Mouse (Mus musculus): ENCODE measurements around the gene Cntrob.
A peak's percentile ranks its signal among the peaks of the same experiment; 100 is the strongest.

Gene Cntrob

DNA sequence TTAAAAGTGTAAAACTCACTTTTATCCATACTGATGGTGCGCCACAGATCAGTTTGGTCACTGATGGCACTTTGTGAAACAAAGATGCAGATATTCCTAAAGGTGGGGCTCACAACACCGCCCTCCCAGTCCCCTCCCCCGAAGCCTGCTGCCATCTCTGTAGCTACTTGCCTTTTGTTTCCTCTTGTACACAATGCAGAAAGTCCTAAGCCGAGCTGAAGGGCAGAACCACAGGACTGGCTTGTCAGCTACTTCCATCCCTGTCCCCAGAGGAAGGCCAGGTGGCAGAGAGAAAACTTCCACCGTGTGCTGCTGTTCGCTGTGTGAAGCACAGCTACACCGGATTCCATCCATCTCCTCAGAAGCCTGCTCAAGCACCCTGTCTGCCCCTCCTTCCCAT lies 25.3 kb downstream of the Cntrob start:
- no peak for DNase-seq (ENCODE audit: low spot score)

DNA sequence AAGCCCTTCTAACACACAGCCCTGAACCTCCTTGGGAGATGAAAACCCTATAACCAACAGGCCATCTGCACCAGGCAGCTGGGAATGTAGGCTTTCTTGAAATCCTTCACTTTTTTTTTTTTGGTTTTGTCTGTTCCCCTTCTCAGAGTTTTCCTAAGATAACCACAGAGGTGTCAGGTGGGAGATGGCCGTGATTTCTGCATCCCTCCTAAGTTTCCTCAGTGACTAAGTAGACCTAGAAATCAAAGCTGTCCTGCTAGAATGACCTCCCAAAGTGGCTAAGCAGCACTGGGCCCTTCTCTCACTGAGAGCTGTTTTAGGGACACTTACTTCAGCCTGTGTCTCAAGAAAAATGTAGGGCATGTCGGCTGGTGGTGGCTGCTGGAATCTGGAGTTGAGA lies 25.8 kb downstream of the Cntrob start:
- DNase-seq (ENCODE audit: low spot score): no peak

DNA sequence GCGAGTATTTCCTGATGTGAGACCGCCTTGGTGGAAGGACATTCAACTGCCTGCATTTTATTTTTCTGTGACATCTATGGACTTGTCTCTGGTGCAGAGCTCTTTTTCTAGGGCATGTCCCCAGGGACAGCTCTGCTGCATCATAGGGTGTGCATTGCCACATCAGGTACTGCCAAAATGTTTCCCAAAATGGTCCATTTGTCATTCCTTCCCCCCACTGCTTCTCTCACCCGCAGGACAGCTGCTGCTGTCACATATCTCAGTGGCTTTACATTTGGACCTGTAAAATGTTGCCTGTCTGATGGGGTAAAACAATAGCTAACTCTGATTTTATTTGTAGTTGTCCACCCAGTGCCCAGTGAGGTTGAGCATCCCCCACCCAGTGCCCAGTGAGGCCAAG lies 28.3 kb downstream of the Cntrob start:
- no peak for DNase-seq (ENCODE audit: low spot score)

GRCm38 (mm10) chr11:69291111-69291510 lies 32.5 kb downstream of the Cntrob start:
- no peak for DNase-seq (ENCODE audit: low spot score)

GRCm38 (mm10) chr11:69277267-69277666 lies 46.3 kb downstream of the Cntrob start:
- no peak for DNase-seq (ENCODE audit: low spot score)

- DNase-seq (ENCODE audit: low spot score): no peak
These were observed 47.5 kb downstream of the Cntrob start for GRCm38 (mm10) chr11:69276081-69276480.

DNA sequence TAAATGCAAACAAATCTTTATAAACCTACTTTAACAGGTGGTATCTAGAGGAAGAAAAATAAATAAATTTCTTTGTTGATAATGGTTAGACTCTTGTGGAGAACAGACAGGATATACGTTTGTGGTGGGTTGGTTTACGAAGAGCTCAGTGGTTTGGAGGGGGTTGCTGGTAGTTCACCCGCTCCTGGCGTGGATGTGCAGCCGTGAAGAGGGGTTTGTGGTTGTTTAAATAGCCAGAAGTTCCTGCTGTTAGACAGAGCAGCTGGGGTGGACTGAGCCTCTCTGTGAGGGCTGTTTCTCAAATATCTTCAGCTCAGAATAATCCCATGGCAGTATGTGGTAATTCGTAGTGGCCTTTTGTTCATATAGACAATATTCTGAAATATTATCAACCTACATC lies 47.9 kb downstream of the Cntrob start:
- DNase-seq (ENCODE audit: low spot score): no peak

DNA sequence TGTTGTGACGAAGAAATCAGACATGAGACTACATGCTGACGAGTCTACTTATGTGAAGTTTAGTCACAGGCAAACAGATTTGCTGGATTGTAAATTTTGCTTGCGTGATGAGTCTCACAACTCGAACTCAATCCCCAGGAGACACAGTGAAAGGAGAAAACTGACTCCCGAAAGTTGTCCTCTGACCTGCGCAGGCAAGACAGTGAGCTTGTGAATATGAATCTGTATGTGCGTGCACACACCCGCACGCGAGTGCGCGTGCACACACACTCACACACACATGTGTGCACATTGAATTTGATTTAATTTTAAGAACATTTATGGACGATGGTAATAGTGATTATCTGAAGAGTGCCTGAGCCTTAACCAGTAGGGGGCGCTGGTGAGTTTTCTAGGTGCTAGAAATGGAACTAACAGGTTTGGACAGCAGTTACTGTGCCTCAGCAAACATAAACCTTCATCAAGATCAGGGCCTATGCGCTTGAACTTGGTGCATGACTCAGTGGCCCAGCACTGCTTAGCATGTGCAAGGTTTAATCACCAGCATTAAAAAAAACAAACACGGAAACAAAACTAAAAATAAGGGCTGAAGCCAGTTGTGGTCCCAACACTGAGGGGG lies 51.3 kb downstream of the Cntrob start:
- DNase-seq (ENCODE audit: low spot score): peak; percentile 82

DNA sequence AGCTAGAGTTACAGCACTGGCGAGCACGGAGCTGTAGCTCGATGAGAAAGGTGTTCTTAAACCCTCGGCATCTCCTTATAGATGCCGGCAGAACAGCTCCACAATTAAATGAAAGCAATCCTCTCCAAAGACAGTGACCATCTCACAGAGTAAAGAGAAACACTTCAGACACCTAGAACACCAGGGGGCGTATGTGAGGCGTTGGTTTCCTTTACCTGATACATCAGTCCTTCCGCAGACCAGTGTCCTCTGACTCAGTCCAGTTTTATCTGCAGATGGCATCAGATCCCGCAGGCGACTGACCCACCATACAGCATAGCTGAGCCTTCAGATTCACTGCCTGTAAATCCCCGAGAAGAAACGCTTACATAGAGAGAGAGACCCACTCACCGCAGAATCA lies 54.0 kb downstream of the Cntrob start:
- DNase-seq (ENCODE audit: low spot score): peak; percentile 61

DNA sequence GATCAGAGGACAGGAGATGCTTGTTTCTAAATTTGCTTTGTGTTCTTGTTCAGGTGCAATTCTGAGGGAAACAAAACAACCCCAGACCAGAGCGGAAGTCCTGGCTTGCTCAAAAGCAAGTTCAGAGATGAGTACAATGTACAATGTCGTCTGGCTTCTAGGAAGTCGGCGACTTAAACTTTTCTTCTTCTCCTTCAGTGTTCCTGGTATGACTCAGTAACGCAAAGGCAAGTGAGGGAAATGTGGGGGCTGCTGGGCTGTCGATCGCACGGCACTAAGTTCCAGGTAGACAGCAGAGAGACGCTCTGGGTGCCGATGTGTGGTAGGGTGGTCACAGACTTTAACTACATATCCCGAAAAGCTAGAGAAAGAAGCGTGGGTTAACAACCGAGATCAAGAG lies 55.5 kb downstream of the Cntrob start:
- DNase-seq (ENCODE audit: low spot score): no peak

DNA sequence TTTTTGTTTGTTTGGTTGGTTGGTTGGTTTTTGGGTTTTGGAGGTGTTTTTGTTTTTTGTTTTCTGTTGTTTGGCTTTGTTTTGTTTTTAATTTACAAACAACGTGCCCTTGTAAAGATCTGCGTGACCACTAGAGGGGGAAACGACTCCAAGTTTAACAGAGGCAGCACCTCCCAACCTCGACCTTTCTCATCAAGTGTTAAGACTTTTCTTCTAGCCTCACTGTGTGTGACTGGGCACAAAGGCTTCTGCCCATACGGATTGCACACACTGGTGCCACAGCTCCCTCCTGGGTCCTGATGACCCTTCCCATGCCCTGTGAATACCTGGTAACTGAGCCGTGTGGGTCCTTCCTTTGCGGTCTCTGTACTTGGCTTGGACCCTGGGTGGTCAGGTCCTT lies 56.2 kb downstream of the Cntrob start:
- peak; percentile 35 for DNase-seq (ENCODE audit: low spot score)

- DNase-seq (ENCODE audit: low spot score): no peak
These were observed 57.3 kb downstream of the Cntrob start for GRCm38 (mm10) chr11:69266253-69266652.

GRCm38 (mm10) chr11:69265410-69265809 lies 58.2 kb downstream of the Cntrob start:
- no peak for DNase-seq (ENCODE audit: low spot score)

DNA sequence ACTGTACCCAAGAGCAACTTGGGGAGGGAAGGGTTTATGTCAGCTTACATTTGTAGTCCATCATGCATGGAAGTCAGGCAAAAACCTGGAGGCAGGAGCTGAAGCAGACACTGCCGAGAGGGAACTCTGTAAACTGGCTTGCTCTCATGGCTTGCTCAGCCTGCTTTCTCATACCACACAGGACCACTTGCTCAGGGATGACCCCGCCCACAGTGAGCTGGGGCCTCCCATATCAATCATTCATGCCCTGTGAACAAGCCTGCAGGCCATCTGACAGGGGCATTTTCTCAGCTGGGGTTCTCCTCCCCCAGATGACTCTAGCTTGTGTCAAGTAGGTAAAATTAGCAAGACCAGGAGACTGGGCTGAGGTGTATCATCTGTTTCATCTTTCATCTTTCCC lies 59.3 kb downstream of the Cntrob start:
- no peak for DNase-seq (ENCODE audit: low spot score)

GRCm38 (mm10) chr11:69260111-69260510 lies 63.5 kb downstream of the Cntrob start:
- no peak for DNase-seq (ENCODE audit: low spot score)

DNA sequence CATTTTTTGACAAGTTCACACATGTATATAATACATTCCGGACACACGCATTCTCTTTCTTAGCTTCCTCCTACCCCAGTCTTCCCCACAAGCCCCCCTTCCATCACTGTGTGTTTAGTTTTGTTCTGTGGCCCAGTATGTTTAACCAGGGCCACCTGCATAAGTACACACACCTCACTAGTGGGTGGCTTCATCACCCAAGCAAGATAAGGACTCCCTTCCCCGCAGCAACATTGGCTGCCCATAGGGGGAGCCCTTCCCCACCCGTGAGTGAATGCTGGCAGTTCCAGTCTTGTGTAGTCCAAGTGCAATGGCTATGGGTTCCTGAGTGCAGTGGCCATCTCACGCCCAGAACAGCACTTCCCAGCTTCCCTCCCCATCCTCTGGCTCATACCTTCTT lies 65.3 kb downstream of the Cntrob start:
- DNase-seq (ENCODE audit: low spot score): peak; percentile 67

DNA sequence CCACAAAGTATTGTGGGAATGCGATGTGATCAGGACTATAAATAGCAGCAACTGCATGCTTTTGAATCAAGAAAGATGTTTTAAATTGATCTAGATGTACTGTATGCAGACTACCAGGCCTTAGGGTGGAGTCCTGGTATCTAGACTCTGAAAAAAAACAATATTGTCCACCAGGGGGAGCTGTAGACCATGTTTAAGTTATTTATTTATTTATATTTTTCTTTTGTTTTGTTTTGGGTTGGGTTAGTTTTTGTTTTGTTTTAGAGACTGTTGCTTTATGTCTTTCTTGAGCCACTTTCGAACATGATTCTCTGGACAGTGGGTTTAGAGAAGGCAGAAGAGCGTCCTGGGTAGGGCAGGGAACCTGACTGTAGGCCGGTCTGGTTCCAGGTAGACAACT lies 65.8 kb downstream of the Cntrob start:
- peak; percentile 72 for DNase-seq (ENCODE audit: low spot score)

GRCm38 (mm10) chr11:69257072-69257471 lies 66.5 kb downstream of the Cntrob start:
- DNase-seq (ENCODE audit: low spot score): no peak

DNA sequence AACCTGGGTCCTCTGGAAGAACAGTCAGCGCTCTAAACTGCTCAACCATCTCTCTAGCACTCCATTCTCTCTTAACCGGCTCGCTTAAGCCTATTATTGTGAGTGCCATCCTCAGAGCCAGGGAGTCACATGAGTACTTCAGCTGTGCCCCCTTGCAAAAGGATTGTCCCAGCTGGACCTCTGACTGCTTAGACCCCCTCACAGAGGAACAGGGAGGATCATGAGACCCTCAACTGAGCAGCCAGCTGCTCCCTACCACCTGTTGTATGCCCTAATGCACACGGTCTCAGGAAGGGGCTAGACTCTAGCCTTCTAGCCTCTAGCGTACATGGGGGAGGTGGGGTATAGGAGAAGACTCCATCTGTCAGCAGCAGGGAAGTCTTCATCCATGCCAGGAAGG lies 68.8 kb downstream of the Cntrob start:
- DNase-seq (ENCODE audit: low spot score): no peak

GRCm38 (mm10) chr11:69253131-69253530 lies 70.4 kb downstream of the Cntrob start:
- no peak for DNase-seq (ENCODE audit: low spot score)

GRCm38 (mm10) chr11:69251953-69252352 lies 71.6 kb downstream of the Cntrob start:
- no peak for DNase-seq (ENCODE audit: low spot score)

DNA sequence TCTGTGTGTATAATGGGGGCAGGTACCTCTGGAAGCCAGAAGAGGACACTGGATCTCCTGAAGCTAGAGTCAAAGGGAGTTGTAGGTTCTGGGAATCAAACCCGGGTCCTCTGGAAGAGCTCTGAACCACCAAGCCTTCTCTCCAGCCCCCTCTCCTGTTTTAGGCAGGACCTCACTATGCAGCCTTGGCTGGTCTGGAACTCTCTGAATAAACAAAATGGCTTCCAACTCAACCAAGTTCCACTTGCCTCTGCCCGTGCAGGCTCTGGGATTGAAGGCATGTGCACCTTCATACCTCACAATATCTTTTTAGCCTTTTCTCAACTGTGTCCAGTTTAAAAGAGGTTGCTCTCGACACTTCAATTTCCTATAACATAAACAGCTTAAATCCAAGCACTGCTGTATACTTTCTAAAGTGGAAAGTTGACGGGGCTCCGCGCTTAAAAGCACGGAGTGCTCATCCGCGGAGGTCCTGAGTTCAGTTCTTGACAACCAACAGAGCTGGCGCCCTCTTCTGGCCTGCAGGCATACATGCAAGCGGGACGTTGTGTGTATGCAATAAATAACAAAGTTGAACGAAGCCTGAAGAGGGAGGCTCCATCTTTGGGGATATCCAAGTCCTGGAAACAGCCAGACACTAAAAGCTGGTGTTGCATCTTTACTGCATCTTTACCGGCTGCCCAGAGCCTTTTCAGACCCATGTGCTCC lies 72.3 kb downstream of the Cntrob start:
- no peak for DNase-seq (ENCODE audit: low spot score)

- DNase-seq (ENCODE audit: low spot score): no peak
These were observed 73.5 kb downstream of the Cntrob start for GRCm38 (mm10) chr11:69250106-69250505.
